Mouse (Mus musculus) neural tube, embryonic 15.5 days (tissue): ENCODE measurements around the gene Ptgdr2. TPM values are rescaled to one million over a fixed set of nuclear protein-coding genes. Genes with fewer than 3 reads are reported as not detected.
A peak's percentile ranks its signal among the peaks of the same experiment; 100 is the strongest.

Source experiments
- ATAC-seq: fragments of 200-750 bp; cut with Nextera tagmentation; 2 replicates; pipeline ENCODE4 v1.8.0; 2017; ENCODE audit warnings: mild to moderate bottlenecking, moderate TSS enrichment, moderate library complexity; ENCODE audit not compliant: low FRiP score
- H3K27ac ChIP-seq: fragments of 300-500 bp; sonication (generic); replicated peaks from 2 replicates; pipeline ENCODE4 v1.5.1; 2015; ENCODE audit warnings: mild to moderate bottlenecking, inconsistent platforms
- H3K27me3 ChIP-seq: fragments of 300-500 bp; sonication (generic); replicated peaks from 2 replicates; pipeline ENCODE4 v1.6.1; 2015; ENCODE audit warnings: inconsistent platforms
- H3K36me3 ChIP-seq: fragments of 300-500 bp; sonication (generic); 2 replicates; pipeline ENCODE4 v1.6.1; 2015; ENCODE audit warnings: inconsistent platforms
- H3K4me1 ChIP-seq: fragments of 300-500 bp; sonication (generic); 2 replicates; pipeline ENCODE4 v1.6.1; 2015; ENCODE audit warnings: inconsistent platforms
- H3K4me2 ChIP-seq: fragments of 300-500 bp; sonication (generic); 2 replicates; pipeline ENCODE4 v1.6.1; 2015; ENCODE audit warnings: inconsistent platforms, mild to moderate bottlenecking, moderate library complexity
- H3K4me3 ChIP-seq: fragments of 300-500 bp; sonication (generic); replicated peaks from 2 replicates; pipeline ENCODE4 v1.5.1; 2015; ENCODE audit warnings: mild to moderate bottlenecking, inconsistent platforms
- H3K9ac ChIP-seq: fragments of 300-500 bp; sonication (generic); replicated peaks from 2 replicates; pipeline ENCODE4 v1.6.1; 2015; ENCODE audit warnings: mild to moderate bottlenecking, inconsistent platforms
- H3K9me3 ChIP-seq: fragments of 300-500 bp; sonication (generic); replicated peaks from 2 replicates; pipeline ENCODE4 v1.6.1; 2016; ENCODE audit warnings: inconsistent platforms
- WGBS: fragments of 180-500 bp; shearing (Covaris S2); methylation state at CpG from one replicate; pipeline ENCODE4 v1.1.7; 2015; ENCODE audit warnings: mixed read lengths; 5-methylcytosine and 5-hydroxymethylcytosine counted together
- polyA plus RNA-seq: library from polyadenylated mRNA; unstranded; fragments of >200 nt; fragmentation: Nextera tagmentation; extraction: Ambion mirVana; gene quantifications from 2 replicates; pipeline ENCODE4 v1.2.1, GENCODE M21; 2015

Ptgdr2 gene
- 0.19 TPM in 1 of 2 replicates, not detected in the other for polyA plus RNA-seq

- Histone ChIP-seq H3K27me3 (no peaks in the 10 kb centered on the region), H3K9ac (no peak within 1 kb of the TSS), H3K9me3 (no peaks in the 10 kb centered on the region), H3K4me1 (peaks cover 18% of the 10 kb centered on the region), H3K36me3 (no peaks in the 10 kb centered on the region; the same call in 1 of the 2 replicates), H3K27ac (no peak within 1 kb of the TSS), H3K4me3 (no peak within 1 kb of the TSS), H3K4me2 (no peak within 1 kb of the TSS)
- ATAC-seq = no peak
- 58% methylated on average over 5 of the region's 5 CpGs for WGBS
Measured at GRCm38 (mm10) chr19:10937110-10937563, at the start of gene Ptgdr2. Ptgdr2 (plus strand) TSS chr19:10937160.

DNA sequence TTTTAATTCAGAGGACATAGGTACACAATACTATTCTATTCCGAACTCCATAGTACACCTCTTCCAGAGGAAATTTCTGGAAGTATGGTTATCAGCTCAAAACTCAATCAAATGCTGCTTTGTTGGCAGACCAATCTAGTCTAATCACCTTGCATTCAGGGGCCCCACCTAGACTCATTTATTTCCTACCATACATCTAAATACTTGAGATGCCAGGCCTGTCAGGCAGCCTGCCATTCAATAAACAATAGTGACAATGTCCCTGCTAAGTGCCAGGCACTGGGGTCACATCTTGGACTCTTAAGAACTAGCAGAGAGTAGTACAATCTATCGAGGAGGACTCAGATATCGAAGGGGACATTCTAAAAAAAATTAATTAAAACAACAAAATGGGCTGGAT lies 44.8 kb upstream of the Ptgdr2 start:
- ATAC-seq = no peak
- Histone ChIP-seq H3K36me3 (no peaks in the 10 kb centered on the region), H3K9ac (no peak overlapping the region), H3K4me2 (no peak overlapping the region), H3K27ac (no peak overlapping the region), H3K9me3 (no peaks in the 10 kb centered on the region), H3K27me3 (no peaks in the 10 kb centered on the region), H3K4me3 (no peak overlapping the region), H3K4me1 (peaks cover 18% of the 10 kb centered on the region)
- 94% methylated on average over 3 of the region's 3 CpGs for WGBS

- peak within 1 kb of the TSS; percentile 85 for H3K4me2 ChIP-seq
Measured at GRCm38 (mm10) chr19:10895016-10895528, 41.9 kb upstream of the Ptgdr2 start, which contains the start of gene Prpf19. Prpf19 (plus strand) TSS chr19:10895231.

GRCm38 (mm10) chr19:10895708-10896107 lies 41.3 kb upstream of the Ptgdr2 start:
- no peaks in the 10 kb centered on the region for H3K27me3 ChIP-seq
- H3K9me3 ChIP-seq = no peaks in the 10 kb centered on the region
- peaks cover 33% of the 10 kb centered on the region for H3K36me3 ChIP-seq
- H3K4me2 ChIP-seq = peak overlapping the region; percentile 85
- H3K9ac ChIP-seq = peak overlapping the region; percentile 90
- WGBS = 1% methylated on average over 16 of the region's 16 CpGs
- peak; percentile 4; the same call in 1 of the 2 replicates for ATAC-seq
- peak overlapping the region; percentile 90 for H3K27ac ChIP-seq
- H3K4me1 ChIP-seq = peaks cover 24% of the 10 kb centered on the region
- H3K4me3 ChIP-seq = peak overlapping the region; percentile 85

More at GRCm38 (mm10) chr19:10895016-10895528, 41.9 kb upstream of the Ptgdr2 start, which contains the start of gene Prpf19:
- Histone ChIP-seq H3K4me1 (peaks cover 24% of the 10 kb centered on the region), H3K9me3 (no peaks in the 10 kb centered on the region), H3K4me3 (peak within 1 kb of the TSS; percentile 85), H3K27me3 (no peaks in the 10 kb centered on the region), H3K9ac (peak within 1 kb of the TSS; percentile 90), H3K36me3 (peaks cover 26% of the 10 kb centered on the region), H3K27ac (peak within 1 kb of the TSS; percentile 90)
- peak; percentile 96 for ATAC-seq
- WGBS = under 1% methylated on average over 43 of the region's 43 CpGs

GRCm38 (mm10) chr19:10896849-10897248 lies 40.1 kb upstream of the Ptgdr2 start:
- H3K4me2 ChIP-seq = peak overlapping the region; percentile 85
- H3K9me3 ChIP-seq = no peaks in the 10 kb centered on the region
- no peak overlapping the region for H3K27ac ChIP-seq
- peaks cover 24% of the 10 kb centered on the region for H3K4me1 ChIP-seq
- peak overlapping the region; percentile 85 for H3K4me3 ChIP-seq
- WGBS = 85% methylated on average over 7 of the region's 7 CpGs
- no peaks in the 10 kb centered on the region for H3K27me3 ChIP-seq
- peaks cover 44% of the 10 kb centered on the region for H3K36me3 ChIP-seq
- peak overlapping the region; percentile 90 for H3K9ac ChIP-seq
- no peak for ATAC-seq

- ATAC-seq = no peak
- H3K4me1 ChIP-seq = peaks cover 24% of the 10 kb centered on the region
- WGBS = 90% methylated on average over 8 of the region's 8 CpGs
Measured at GRCm38 (mm10) chr19:10897491-10897890, 39.5 kb upstream of the Ptgdr2 start.

GRCm38 (mm10) chr19:10900315-10900714 lies 36.6 kb upstream of the Ptgdr2 start:
- no peaks in the 10 kb centered on the region for H3K9me3 ChIP-seq
- 80% methylated on average over 6 of the region's 6 CpGs for WGBS
- ATAC-seq = no peak
- no peak overlapping the region for H3K4me2 ChIP-seq
- no peak overlapping the region for H3K9ac ChIP-seq
- no peaks in the 10 kb centered on the region for H3K27me3 ChIP-seq
- no peak overlapping the region for H3K4me3 ChIP-seq
- no peak overlapping the region for H3K27ac ChIP-seq
- H3K4me1 ChIP-seq = peaks cover 20% of the 10 kb centered on the region
- peaks cover 78% of the 10 kb centered on the region for H3K36me3 ChIP-seq

More at GRCm38 (mm10) chr19:10897491-10897890, 39.5 kb upstream of the Ptgdr2 start:
- no peak overlapping the region for H3K27ac ChIP-seq
- no peak overlapping the region for H3K4me3 ChIP-seq
- no peak overlapping the region; the same call in 1 of the 2 replicates for H3K4me2 ChIP-seq
- no peaks in the 10 kb centered on the region for H3K9me3 ChIP-seq
- no peak overlapping the region for H3K9ac ChIP-seq
- H3K36me3 ChIP-seq = peaks cover 50% of the 10 kb centered on the region
- no peaks in the 10 kb centered on the region for H3K27me3 ChIP-seq

- Histone ChIP-seq H3K9ac (no peak overlapping the region), H3K4me2 (no peak overlapping the region), H3K4me1 (peaks cover 17% of the 10 kb centered on the region), H3K27ac (no peak overlapping the region), H3K4me3 (no peak overlapping the region), H3K36me3 (peaks cover 85% of the 10 kb centered on the region), H3K9me3 (no peaks in the 10 kb centered on the region), H3K27me3 (no peaks in the 10 kb centered on the region)
- no peak for ATAC-seq
- WGBS = 94% methylated on average over 5 of the region's 5 CpGs
Measured at GRCm38 (mm10) chr19:10901046-10901445, 35.9 kb upstream of the Ptgdr2 start.

GRCm38 (mm10) chr19:10904512-10904911 lies 32.4 kb upstream of the Ptgdr2 start:
- ATAC-seq = no peak
- Histone ChIP-seq H3K4me3 (no peak overlapping the region), H3K9ac (0 out of 2 replicates have a peak overlapping the region, but pooled peaks have one; percentile 7), H3K27ac (no peak overlapping the region), H3K9me3 (no peaks in the 10 kb centered on the region), H3K36me3 (peaks cover 84% of the 10 kb centered on the region), H3K27me3 (no peaks in the 10 kb centered on the region), H3K4me1 (no peaks in the 10 kb centered on the region), H3K4me2 (no peak overlapping the region)
- 93% methylated on average over 5 of the region's 5 CpGs for WGBS

- 69% methylated on average over 7 of the region's 7 CpGs for WGBS
- H3K9ac ChIP-seq = 0 out of 2 replicates have a peak overlapping the region, but pooled peaks have one; percentile 7
- no peak; the same call in 1 of the 2 replicates for ATAC-seq
- no peaks in the 10 kb centered on the region for H3K9me3 ChIP-seq
- H3K4me3 ChIP-seq = no peak overlapping the region
- no peak overlapping the region; the same call in 1 of the 2 replicates for H3K27ac ChIP-seq
- no peak overlapping the region for H3K4me2 ChIP-seq
- peaks cover 78% of the 10 kb centered on the region for H3K36me3 ChIP-seq
- no peaks in the 10 kb centered on the region for H3K27me3 ChIP-seq
- H3K4me1 ChIP-seq = no peaks in the 10 kb centered on the region
Measured at GRCm38 (mm10) chr19:10904927-10905727, 31.8 kb upstream of the Ptgdr2 start.

- no peak overlapping the region for H3K4me3 ChIP-seq
- no peaks in the 10 kb centered on the region for H3K27me3 ChIP-seq
- no peaks in the 10 kb centered on the region for H3K4me1 ChIP-seq
- H3K36me3 ChIP-seq = peaks cover 73% of the 10 kb centered on the region
- no peak overlapping the region for H3K9ac ChIP-seq
- no peaks in the 10 kb centered on the region for H3K9me3 ChIP-seq
- ATAC-seq = no peak
- 82% methylated on average over 5 of the region's 5 CpGs for WGBS
- H3K4me2 ChIP-seq = no peak overlapping the region
- no peak overlapping the region; the same call in 1 of the 2 replicates for H3K27ac ChIP-seq
Measured at GRCm38 (mm10) chr19:10905728-10906000, 31.3 kb upstream of the Ptgdr2 start.

- Histone ChIP-seq H3K4me3 (no peak overlapping the region), H3K27ac (no peak overlapping the region), H3K4me1 (no peaks in the 10 kb centered on the region), H3K27me3 (no peaks in the 10 kb centered on the region), H3K9me3 (no peaks in the 10 kb centered on the region), H3K36me3 (peaks cover 50% of the 10 kb centered on the region), H3K4me2 (no peak overlapping the region), H3K9ac (no peak overlapping the region)
- ATAC-seq = peak; percentile 60; the same call in 1 of the 2 replicates
- 62% methylated on average over 3 of the region's 3 CpGs for WGBS
Measured at GRCm38 (mm10) chr19:10907891-10908290, 29.1 kb upstream of the Ptgdr2 start.
